Mouse (Mus musculus): ENCODE data around the gene Gm3033.
"Not testable (repeated sequence)": the region's sequence is repeated elsewhere in the genome, so short reads cannot be mapped to it uniquely, and the experiment has no call there.

Gm3033 gene

DNA sequence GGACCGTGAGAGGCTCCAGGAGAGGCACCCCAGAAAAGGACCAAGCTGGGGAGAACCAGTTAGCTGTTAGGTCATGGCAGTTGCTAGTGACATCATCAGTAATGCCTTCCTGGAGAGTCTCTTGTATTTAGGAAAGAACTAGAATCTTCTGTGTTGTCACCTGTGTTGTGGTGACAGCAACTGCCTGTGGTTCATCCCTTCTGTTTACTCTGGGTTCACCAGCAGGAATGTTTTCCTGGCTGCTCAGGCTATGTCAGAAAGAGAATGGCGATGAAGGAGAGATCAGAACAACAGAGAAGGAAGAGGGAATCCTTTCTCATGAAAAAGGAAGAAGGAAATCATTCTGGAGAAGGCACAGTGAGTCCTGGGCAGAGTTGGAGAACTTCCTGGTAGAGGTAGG, at the start of gene Gm3033:
Gene Gm3033, plus strand, starts transcription at position 301 of the 400 bp plus-strand sequence.
- ATAC-seq (ENCODE audit: insufficient number of reproducible peaks, low FRiP score, low TSS enrichment): not testable (repeated sequence)

DNA sequence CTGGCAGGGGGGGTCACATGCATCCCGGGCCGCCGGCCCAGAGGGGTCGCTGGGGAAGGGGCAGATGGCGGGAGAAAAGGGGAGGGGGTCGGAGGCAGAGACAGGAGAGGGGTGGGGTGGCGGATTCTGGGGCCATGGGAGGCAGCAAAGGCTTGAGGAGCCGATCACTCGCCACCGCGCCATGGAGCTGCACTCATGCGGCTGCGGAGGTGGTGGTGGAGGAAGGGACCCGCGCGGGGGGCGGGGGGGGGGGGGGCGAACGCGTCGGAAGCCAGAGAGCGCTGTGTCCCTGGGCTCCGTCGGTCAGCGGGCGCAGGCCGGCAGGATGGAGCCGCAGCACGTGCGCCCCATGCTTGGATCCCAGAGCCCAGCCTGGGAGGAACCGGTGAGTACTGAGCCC, 36.3 kb upstream of the Gm3033 start, which contains the start of gene Gm3002:
Gene Gm3002, plus strand, starts transcription at position 301 of the 400 bp plus-strand sequence.
- ATAC-seq (ENCODE audit: insufficient number of reproducible peaks, low FRiP score, low TSS enrichment): not testable (repeated sequence)

DNA sequence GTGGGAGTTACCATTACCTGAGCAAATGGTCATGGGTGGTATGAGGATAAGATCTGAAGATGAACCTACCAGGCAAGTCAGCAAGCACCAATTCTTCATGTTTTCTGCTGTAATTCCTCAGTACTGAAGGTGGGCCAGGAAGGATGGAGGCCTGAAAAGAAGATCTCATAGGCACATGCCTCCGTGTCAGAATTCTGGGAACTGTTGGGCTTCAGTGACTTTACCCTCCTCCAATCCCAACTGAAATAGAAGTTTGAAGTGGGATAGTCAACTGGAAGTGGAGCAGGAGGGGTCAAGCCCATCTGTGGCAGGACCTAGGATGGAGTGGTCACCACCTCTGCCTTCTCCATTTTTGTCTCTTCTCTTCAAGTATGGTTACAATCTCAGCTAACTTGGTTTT, 37.8 kb downstream of the Gm3033 start, which contains the start of gene Gm2916:
Gene Gm2916, plus strand, starts transcription at position 301 of the 400 bp plus-strand sequence.
- ATAC-seq (ENCODE audit: insufficient number of reproducible peaks, low FRiP score, low TSS enrichment): not testable (repeated sequence)
